8 mouse cellular contexts compared by ENCODE assay signal in genomic region chr15:83915376-83915775, GRCm38 (mm10).
"Had no signal": no experiment of that assay in that cellular context is flagged by ENCODE, and none has a peak within 500 bp of the region (broad histone marks: within the 10 kb centered on the region; RNA-seq: fewer than 3 reads in every experiment).

No protein-coding gene starts in this region.

- DNase-seq: lung, adult 18-20 months; lung, embryonic 14.5 days; lung, postnatal 10 days; midbrain, embryonic 14.5 days; right cerebral cortex, postnatal 25 days; thymus, adult 2 months; thymus, postnatal 25 days; thymus, postnatal 4 days had no signal
